Mouse (Mus musculus) layer of hippocampus, adult 9-11 months (tissue): ENCODE measurements at regions not wholly inside any gene's neighbourhood (a gene's known extent, or its start where the extent isn't known, plus 50 kb on each side); places are given as distances from the start of the nearest gene placed in this dataset.

Source experiments
- DNase-seq: peaks from one replicate; pipeline ENCODE4 v3.0.0; 2022

- peak; percentile 9 for DNase-seq
These were observed 168.7 kb downstream of the Zfp326 start for GRCm38 (mm10) chr5:106044878-106045585.

DNA sequence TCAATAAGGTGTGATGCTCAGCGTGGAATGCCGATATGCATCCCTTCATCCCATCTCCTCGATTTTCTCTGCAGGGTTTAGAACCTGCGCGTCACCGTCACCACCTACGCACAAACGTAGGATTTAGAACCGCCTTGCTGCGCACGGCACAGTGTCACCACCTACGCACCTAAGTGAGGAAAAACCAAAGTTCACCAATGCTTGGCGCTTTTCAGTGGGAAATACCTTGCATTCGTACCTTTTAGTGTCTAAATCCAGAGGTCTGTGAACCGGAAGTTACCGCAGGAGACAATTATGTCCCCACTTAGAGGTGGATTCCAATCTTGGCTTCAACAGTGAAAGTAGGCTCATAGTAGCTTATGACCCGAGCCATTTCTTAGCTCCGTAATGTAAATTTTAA lies 162.0 kb downstream of the Zfp326 start:
- no peak for DNase-seq

GRCm38 (mm10) chr5:106036176-106036575 lies 159.8 kb downstream of the Zfp326 start:
- no peak for DNase-seq

- no peak for DNase-seq
These were observed 156.6 kb downstream of the Zfp326 start for GRCm38 (mm10) chr5:106032956-106033355.

- no peak for DNase-seq
These were observed 150.5 kb downstream of the Zfp326 start for GRCm38 (mm10) chr5:106026861-106027260.

GRCm38 (mm10) chr5:106004292-106004917 lies 128.0 kb downstream of the Zfp326 start:
- DNase-seq, result no peak

GRCm38 (mm10) chr5:106003321-106004291 lies 127.2 kb downstream of the Zfp326 start:
- no peak for DNase-seq

DNA sequence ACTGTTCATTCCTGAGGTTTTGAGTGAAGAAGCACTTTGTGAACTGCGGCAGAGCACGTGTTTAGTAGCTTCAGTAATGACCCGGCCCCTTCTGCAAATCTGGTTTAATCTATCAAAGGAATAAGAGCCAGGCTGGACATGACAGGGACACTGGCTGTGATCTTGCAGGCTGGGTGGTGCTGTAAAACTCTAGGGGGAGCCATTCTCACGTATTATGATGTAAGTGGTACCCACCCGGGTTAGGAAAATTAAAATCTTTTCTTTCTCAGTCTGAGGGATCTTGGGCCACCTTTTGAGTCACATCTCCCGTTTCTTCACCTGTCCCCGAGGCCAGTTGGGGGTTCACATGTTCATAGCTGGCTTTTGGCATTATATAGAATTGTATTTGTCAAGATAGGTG lies 126.0 kb downstream of the Zfp326 start:
- peak; percentile 5 for DNase-seq

GRCm38 (mm10) chr5:105994218-105994617 lies 117.9 kb downstream of the Zfp326 start:
- no peak for DNase-seq

GRCm38 (mm10) chr5:105993066-105993760 lies 116.8 kb downstream of the Zfp326 start:
- no peak for DNase-seq

- DNase-seq, result no peak
These were observed 114.4 kb downstream of the Zfp326 start for GRCm38 (mm10) chr5:105990777-105991176.

GRCm38 (mm10) chr5:105986401-105986800 lies 110.0 kb downstream of the Zfp326 start:
- DNase-seq, result peak; percentile 9

GRCm38 (mm10) chr5:105983131-105983530 lies 106.8 kb downstream of the Zfp326 start:
- DNase-seq, result peak; percentile 14

GRCm38 (mm10) chr5:105976746-105977145 lies 100.4 kb downstream of the Zfp326 start:
- no peak for DNase-seq

DNA sequence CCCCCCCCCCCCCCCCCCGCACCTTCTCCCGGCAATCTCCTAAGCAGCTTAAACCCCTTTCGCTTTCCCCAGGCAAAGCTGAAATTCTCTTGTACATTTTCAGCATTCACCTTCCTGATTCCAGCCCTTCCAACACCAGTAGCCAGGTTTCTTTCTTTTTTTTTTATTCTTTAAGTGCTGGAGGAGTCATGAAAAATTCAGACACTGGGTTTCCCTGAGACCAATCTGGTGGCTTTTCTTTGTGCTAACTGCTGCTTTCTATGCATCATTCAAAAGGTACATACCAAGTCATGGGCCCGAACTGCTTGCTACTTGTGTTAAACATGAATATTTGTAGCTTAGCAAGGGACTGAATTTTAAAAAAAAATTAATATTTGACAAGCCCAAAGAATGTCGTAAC lies 99.7 kb downstream of the Zfp326 start:
- no peak for DNase-seq

DNA sequence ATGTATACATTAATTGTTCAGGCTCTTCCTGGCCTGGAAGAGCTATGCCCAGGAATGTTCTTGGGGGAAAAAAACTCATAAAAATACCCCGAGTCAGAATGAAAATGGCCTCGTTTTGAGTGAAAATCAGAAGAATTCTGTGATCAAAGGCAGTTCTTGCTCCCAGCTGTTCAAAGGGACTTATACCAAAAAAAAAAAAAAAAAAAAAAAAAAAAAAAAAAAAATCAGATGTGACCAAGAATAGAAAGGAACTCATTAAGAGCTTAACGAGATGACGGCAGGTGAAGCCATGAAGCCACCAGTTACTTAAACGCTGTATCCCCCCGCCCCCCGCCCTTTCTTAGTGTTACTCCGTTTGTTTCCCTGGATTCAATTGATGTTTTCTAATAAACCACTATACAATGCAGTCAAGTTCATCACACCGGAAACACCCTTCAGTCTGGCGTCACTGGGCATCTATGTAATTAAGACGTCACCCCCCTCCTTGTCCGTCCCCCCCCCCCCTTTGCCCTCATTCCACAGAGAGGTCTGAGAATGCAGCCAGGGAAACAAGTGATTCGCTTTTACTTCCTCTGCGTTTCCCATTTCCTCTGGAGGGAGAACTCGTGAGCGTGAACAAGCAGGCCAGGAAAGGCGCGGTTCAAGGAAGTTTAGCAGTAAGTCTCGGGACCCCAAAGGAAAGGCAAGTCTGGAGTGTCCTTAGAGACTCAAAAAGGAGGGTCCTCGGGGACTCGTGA lies 99.1 kb downstream of the Zfp326 start:
- no peak for DNase-seq

DNA sequence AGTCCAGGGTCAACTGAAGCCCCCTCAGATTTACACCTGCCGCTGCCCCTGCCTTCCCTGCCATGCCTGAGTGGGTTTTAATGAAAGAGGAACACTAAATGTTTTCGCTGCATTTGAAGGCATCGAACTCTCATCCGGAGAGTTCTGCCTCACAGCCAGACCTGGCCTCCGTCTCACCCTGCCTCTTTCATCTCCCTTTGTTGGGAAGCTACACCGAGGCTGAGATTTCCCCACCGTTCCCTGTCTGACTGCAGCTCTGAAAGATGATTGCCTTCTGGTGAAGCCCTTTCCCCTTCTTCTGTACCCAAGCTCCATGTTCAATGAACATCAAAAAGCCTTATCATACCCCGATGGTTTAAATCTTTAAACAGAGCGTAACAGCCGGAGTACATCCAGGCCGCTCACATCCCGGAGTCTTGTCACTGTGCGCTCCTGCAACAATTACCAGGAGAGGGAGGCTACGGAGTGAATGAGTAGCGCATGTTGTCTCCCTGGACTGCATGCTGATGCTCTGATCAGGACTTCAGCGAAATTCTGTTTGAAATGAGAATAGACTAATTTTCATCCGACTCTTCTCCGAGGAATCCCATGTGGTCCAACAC lies 98.3 kb downstream of the Zfp326 start:
- DNase-seq, result no peak
